Mouse (Mus musculus): ENCODE measurements around the gene Slc35f3. TPM values are rescaled to one million over a fixed set of nuclear protein-coding genes. Genes with fewer than 3 reads are reported as not detected.
A peak's percentile ranks its signal among the peaks of the same experiment; 100 is the strongest.

Slc35f3 gene
- total and polyA plus RNA-seq, 3 experiments, result not detected

DNA sequence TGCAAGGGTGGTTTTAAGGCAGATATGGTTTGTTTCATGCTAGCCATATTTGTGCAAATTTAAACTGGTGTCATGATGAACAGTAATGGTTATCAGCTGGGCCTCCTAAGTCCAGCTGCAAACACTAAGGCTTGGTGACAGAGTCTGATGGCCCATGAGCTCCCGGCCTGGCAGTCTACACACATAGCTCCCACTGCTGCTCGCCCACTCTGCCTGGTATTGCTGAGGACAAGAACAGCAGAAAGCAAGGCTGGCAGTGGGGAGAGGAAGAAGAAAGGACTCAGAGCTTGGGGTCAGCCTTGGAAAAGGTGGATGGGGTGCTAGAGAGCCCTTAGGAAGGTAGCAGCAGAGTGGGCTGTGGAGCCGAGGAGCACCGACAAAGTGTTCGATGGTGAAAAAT lies 131.3 kb downstream of the Slc35f3 start:
- no peaks in the 10 kb centered on the region; a peak in 2 of 4 replicates for H3K36me3 ChIP-seq (ENCODE audit: control insufficient read depth in 1 of 2, insufficient read depth in 2 of 2, low read length in 2 of 2)
- no peak overlapping the region for H3K9ac ChIP-seq (ENCODE audit: control insufficient read depth, low read depth, low read length, poor library complexity, severe bottlenecking)
- H3K9me3 ChIP-seq (replicated peaks; ENCODE audit: insufficient read depth, low read length), result no peaks in the 10 kb centered on the region
- H3K4me1 ChIP-seq (ENCODE audit: control insufficient read depth in 1 of 2, insufficient read depth in 2 of 2, low read length in 2 of 2), result no peaks in the 10 kb centered on the region
- H3K4me3 ChIP-seq (ENCODE audit: control insufficient read depth in 1 of 2, insufficient read depth in 1 of 2, low read depth in 2 of 2, low read length in 2 of 2), result no peak overlapping the region
- TF ChIP-seq CTCF (IDR thresholded peaks at IDR 0.05 in 2 of 3, conservative IDR thresholded peaks at IDR 0.05 in 1 of 3; ENCODE audit: control insufficient read depth in 1 of 3, insufficient read depth in 1 of 3, low read depth in 2 of 3, low read length in 3 of 3, poor library complexity in 1 of 3, severe bottlenecking in 1 of 3), result no peak
- TF ChIP-seq USF1 (IDR thresholded peaks at IDR 0.05; ENCODE audit: low read depth, low read length), result no peak
- TF ChIP-seq ZNF384 (IDR thresholded peaks at IDR 0.05; ENCODE audit: low read depth, low read length), result no peak
- no peak for TF ChIP-seq RAD21 (IDR thresholded peaks at IDR 0.05; ENCODE audit: low read depth, low read length)
- no peak for TF ChIP-seq SMC3 (IDR thresholded peaks at IDR 0.05; ENCODE audit: low read depth, low read length)
- no peak for TF ChIP-seq ZC3H11A (IDR thresholded peaks at IDR 0.05; ENCODE audit: low read depth, low read length)
- TF ChIP-seq ZKSCAN1 (IDR thresholded peaks at IDR 0.05; ENCODE audit: low read depth, low read length), result no peak
- no peak overlapping the region for H3K27ac ChIP-seq (ENCODE audit: control insufficient read depth, low read depth, low read length)
- no peaks in the 10 kb centered on the region for H3K79me2 ChIP-seq (ENCODE audit: control insufficient read depth, insufficient read depth, low read length, poor library complexity)
- no peak for DNase-seq (ENCODE audit: low read depth, low spot score)
- H3K27me3 ChIP-seq (ENCODE audit: control insufficient read depth in 1 of 2, insufficient read depth in 2 of 2, low read length in 2 of 2), result no peaks in the 10 kb centered on the region

DNA sequence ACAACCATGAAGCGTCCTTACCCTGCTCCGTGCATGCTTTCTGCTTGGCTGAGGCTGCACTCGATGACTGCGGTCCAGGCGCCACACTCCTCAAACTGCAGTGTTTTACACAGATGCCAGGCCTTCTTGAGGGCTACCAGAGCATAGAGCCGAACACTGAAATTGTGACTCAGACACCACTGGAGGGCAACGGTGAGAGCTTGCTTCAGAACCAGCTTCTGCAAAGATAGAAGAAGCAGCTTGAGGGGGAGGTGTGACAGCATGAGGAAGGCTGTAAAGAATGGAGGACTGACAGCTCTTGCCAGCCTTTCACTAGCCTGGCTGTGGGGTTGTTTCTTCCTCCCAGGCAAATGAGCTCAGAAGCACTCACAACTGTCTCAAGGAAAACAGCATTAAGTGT lies 135.5 kb downstream of the Slc35f3 start:
- Histone ChIP-seq H3K4me3 (ENCODE audit: control insufficient read depth in 1 of 2, insufficient read depth in 1 of 2, low read depth in 2 of 2, low read length in 2 of 2) (no peak overlapping the region), H3K36me3 (ENCODE audit: control insufficient read depth in 1 of 2, insufficient read depth in 2 of 2, low read length in 2 of 2) (no peaks in the 10 kb centered on the region; a peak in 1 of 4 replicates), H3K27ac (ENCODE audit: control insufficient read depth, low read depth, low read length) (no peak overlapping the region), H3K9me3 (replicated peaks; ENCODE audit: insufficient read depth, low read length) (no peaks in the 10 kb centered on the region), H3K79me2 (ENCODE audit: control insufficient read depth, insufficient read depth, low read length, poor library complexity) (no peaks in the 10 kb centered on the region), H3K9ac (ENCODE audit: control insufficient read depth, low read depth, low read length, poor library complexity, severe bottlenecking) (no peak overlapping the region), H3K4me1 (ENCODE audit: control insufficient read depth in 1 of 2, insufficient read depth in 2 of 2, low read length in 2 of 2) (no peaks in the 10 kb centered on the region), H3K27me3 (ENCODE audit: control insufficient read depth in 1 of 2, insufficient read depth in 2 of 2, low read length in 2 of 2) (no peaks in the 10 kb centered on the region; a peak in 1 of 4 replicates)
- TF ChIP-seq SMC3 (IDR thresholded peaks at IDR 0.05; ENCODE audit: low read depth, low read length) (peak; percentile 30), CTCF (IDR thresholded peaks at IDR 0.05 in 2 of 3, conservative IDR thresholded peaks at IDR 0.05 in 1 of 3; ENCODE audit: control insufficient read depth in 1 of 3, insufficient read depth in 1 of 3, low read depth in 2 of 3, low read length in 3 of 3, poor library complexity in 1 of 3, severe bottlenecking in 1 of 3) (peak in 2 of 3 experiments; percentile 32 to 38; a peak in 4 of 6 replicates), TAL1 (IDR thresholded peaks at IDR 0.05; ENCODE audit: low read length) (no peak), BHLHE40 (IDR thresholded peaks at IDR 0.05; ENCODE audit: borderline replicate concordance, low read depth, low read length) (no peak), POLR2AphosphoS2 (IDR thresholded peaks at IDR 0.05; ENCODE audit: low read length) (no peak), ETS1 (IDR thresholded peaks at IDR 0.05; ENCODE audit: low read depth, low read length) (no peak)
- DNase-seq (ENCODE audit: low read depth, low spot score), result peak; percentile 42

- Histone ChIP-seq H3K79me2 (ENCODE audit: control insufficient read depth, insufficient read depth, low read length, poor library complexity) (no peaks in the 10 kb centered on the region), H3K9ac (ENCODE audit: control insufficient read depth, low read depth, low read length, poor library complexity, severe bottlenecking) (no peak overlapping the region), H3K4me1 (ENCODE audit: control insufficient read depth in 1 of 2, insufficient read depth in 2 of 2, low read length in 2 of 2) (no peaks in the 10 kb centered on the region), H3K9me3 (replicated peaks; ENCODE audit: insufficient read depth, low read length) (no peaks in the 10 kb centered on the region), H3K4me3 (ENCODE audit: control insufficient read depth in 1 of 2, insufficient read depth in 1 of 2, low read depth in 2 of 2, low read length in 2 of 2) (no peak overlapping the region), H3K27me3 (ENCODE audit: control insufficient read depth in 1 of 2, insufficient read depth in 2 of 2, low read length in 2 of 2) (no peaks in the 10 kb centered on the region; a peak in 1 of 4 replicates), H3K36me3 (ENCODE audit: control insufficient read depth in 1 of 2, insufficient read depth in 2 of 2, low read length in 2 of 2) (no peaks in the 10 kb centered on the region), H3K27ac (ENCODE audit: control insufficient read depth, low read depth, low read length) (no peak overlapping the region)
- TF ChIP-seq ZC3H11A (IDR thresholded peaks at IDR 0.05; ENCODE audit: low read depth, low read length), result no peak
- no peak for TF ChIP-seq CHD1 (IDR thresholded peaks at IDR 0.05; ENCODE audit: low read depth, low read length)
- no peak for TF ChIP-seq MEF2A (IDR thresholded peaks at IDR 0.05; ENCODE audit: extremely low read depth, insufficient replicate concordance, low read depth, low read length, poor library complexity, severe bottlenecking)
- TF ChIP-seq SMC3 (IDR thresholded peaks at IDR 0.05; ENCODE audit: low read depth, low read length), result 0 out of 2 replicates have a peak, but pooled peaks have one; percentile 6
- no peak for TF ChIP-seq TAL1 (IDR thresholded peaks at IDR 0.05; ENCODE audit: low read length)
- TF ChIP-seq MXI1 (IDR thresholded peaks at IDR 0.05; ENCODE audit: low read depth, low read length), result no peak
- no peak for TF ChIP-seq ELF1 (IDR thresholded peaks at IDR 0.05; ENCODE audit: low read depth, low read length)
- no peak for TF ChIP-seq POLR2AphosphoS2 (IDR thresholded peaks at IDR 0.05; ENCODE audit: low read length)
- no peak for TF ChIP-seq BHLHE40 (IDR thresholded peaks at IDR 0.05; ENCODE audit: borderline replicate concordance, low read depth, low read length)
- no peak for TF ChIP-seq NRF1 (IDR thresholded peaks at IDR 0.05; ENCODE audit: insufficient read depth, low read depth, low read length, poor library complexity, severe bottlenecking)
- no peak for TF ChIP-seq EP300 (IDR thresholded peaks at IDR 0.05; ENCODE audit: low read depth in 1 of 2, low read length in 2 of 2)
- no peak for TF ChIP-seq MYC (IDR thresholded peaks at IDR 0.05; ENCODE audit: low read depth, low read length)
- no peak for TF ChIP-seq GABPA (IDR thresholded peaks at IDR 0.05; ENCODE audit: low read depth, low read length)
- no peak for TF ChIP-seq POLR2A (IDR thresholded peaks at IDR 0.05; ENCODE audit: control insufficient read depth in 1 of 2, insufficient read depth in 1 of 2, low read depth in 1 of 2, low read length in 2 of 2, poor library complexity in 1 of 2)
- peak in 2 of 3 experiments; percentile 16 to 22; a peak in 1 of 6 replicates for TF ChIP-seq CTCF (IDR thresholded peaks at IDR 0.05 in 2 of 3, conservative IDR thresholded peaks at IDR 0.05 in 1 of 3; ENCODE audit: control insufficient read depth in 1 of 3, insufficient read depth in 1 of 3, low read depth in 2 of 3, low read length in 3 of 3, poor library complexity in 1 of 3, severe bottlenecking in 1 of 3)
- TF ChIP-seq HCFC1 (IDR thresholded peaks at IDR 0.05; ENCODE audit: low read depth, low read length), result no peak
- DNase-seq (ENCODE audit: low read depth, low spot score), result no peak
Measured at GRCm38 (mm10) chr8:126438937-126439336, 140.6 kb downstream of the Slc35f3 start.

Data from MEL (cell line).